In genomic region chr13:52619482-52619881, GRCm38 (mm10) we compare ENCODE assay signal across 17 mouse cellular contexts. TPM values are rescaled to one million over a fixed set of nuclear protein-coding genes. Genes with fewer than 3 reads are reported as not detected.
DNase-seq lines count a peak whose midpoint lies in the region; ATAC-seq and TF ChIP-seq lines count a peak whose summit lies in the region.
"Had no signal": no experiment of that assay in that cellular context is flagged by ENCODE, and none has a peak within 500 bp of the region (broad histone marks: within the 10 kb centered on the region; RNA-seq: fewer than 3 reads in every experiment).

No protein-coding gene starts in this region.

- no peak for TF ChIP-seq POLR2A in bone marrow, adult 2 months (IDR thresholded peaks at IDR 0.05; ENCODE audit: borderline replicate concordance, control insufficient read depth, low read depth, low read length)

- peaks cover 16% of the 10 kb centered on the region; the same call in 1 of the 2 replicates for H3K4me1 ChIP-seq in bone marrow, adult 2 months (ENCODE audit: control insufficient read depth, insufficient read depth, low read length)
- H3K4me1 ChIP-seq: embryonic facial prominence, embryonic 10.5 days; forebrain, embryonic 13.5 days had no signal

- ATAC-seq in granulocyte monocyte progenitor cell, adult 5-6 weeks (replicated peaks; ENCODE audit: poor library complexity, severe bottlenecking) = peak; percentile 31
- peak; percentile 10; the same call in 1 of the 2 replicates for ATAC-seq in monocyte, adult 5-6 weeks (replicated peaks; ENCODE audit: insufficient number of reproducible peaks, low FRiP score, low TSS enrichment, poor library complexity, severe bottlenecking)
- ATAC-seq: forebrain, embryonic 13.5 days; forebrain, postnatal 0 days; hindbrain, postnatal 0 days had no signal

- WGBS in bone marrow, adult 2 months = 25% methylated on average over 5 of the region's 5 CpGs

- peak overlapping the region; percentile 32 for H3K27ac ChIP-seq in bone marrow, adult 2 months (ENCODE audit: control insufficient read depth, insufficient read depth, low read depth, low read length, poor library complexity)
- H3K27ac ChIP-seq: embryonic facial prominence, embryonic 10.5 days; forebrain, embryonic 13.5 days; hindbrain, postnatal 0 days had no signal

- DNase-seq in layer of hippocampus, adult 8-10 months (ENCODE audit: low spot score in 2 of 2) = no peak
- no peak for DNase-seq in right cerebral cortex, adult 2 months (ENCODE audit: low spot score in 2 of 2)
- no peak for DNase-seq in embryo, embryonic 11 days
- DNase-seq: adrenal gland, adult 2 months; adrenal gland, postnatal 25 days; cerebellum, adult 11 months; cerebellum, adult 9-10 months; cerebellum, postnatal 25 days; forebrain, postnatal 0 days; gastrocnemius, postnatal 14 days had no signal

- no peak overlapping the region for H3K4me3 ChIP-seq in bone marrow, adult 2 months (replicated peaks; ENCODE audit: control insufficient read depth, low read depth, low read length)
- H3K4me3 ChIP-seq: embryonic facial prominence, embryonic 10.5 days; forebrain, embryonic 13.5 days; heart, embryonic 12.5 days had no signal

- no peak for TF ChIP-seq CTCF in bone marrow, adult 2 months (IDR thresholded peaks at IDR 0.05; ENCODE audit: control insufficient read depth, insufficient read depth, low read length)

RNA-seq across cellular contexts. Expression of gene Syk, which starts 36.5 kb away (rescaled TPM):
- 52.8 and 120 TPM in 2 replicates for polyA plus RNA-seq in bone marrow, adult 2 months (2011; ENCODE audit: insufficient read depth, insufficient read length, low replicate concordance, missing spikeins)
- 60.0 and 80.7 TPM in 2 replicates for total RNA-seq in granulocyte monocyte progenitor cell, adult 5-6 weeks (2014; fragmentation: Nextera tagmentation)
- total RNA-seq in granulocyte monocyte progenitor cell, adult 5-6 weeks (2017) = 64.1 and 70.9 TPM in 2 replicates
- 284 to 318 TPM (median 288 TPM) in 3 replicates for total RNA-seq in monocyte, adult 5-6 weeks (2017)
- 1 to 10 TPM; 3.5 to 5.8 (median 4.2) TPM for total RNA-seq in layer of hippocampus, adult 8-10 months (2022)

Comparison
In these comparisons a context has a peak if more than half of its experiments do, and no peak if none do; other contexts are left out.
1. RNA of gene Syk, which starts 36.5 kb away (total RNA-seq): 284 to 318 TPM in monocyte, adult 5-6 weeks and 60.0 to 80.7 TPM in granulocyte monocyte progenitor cell, adult 5-6 weeks; 3.5 to 5.8 TPM in layer of hippocampus, adult 8-10 months; every median in the first group is over 4 times any median in the second.